Mouse (Mus musculus) adrenal gland, postnatal 10 days (tissue): ENCODE results near the gene Carmil3. TPM values are rescaled to one million over a fixed set of nuclear protein-coding genes. Genes with fewer than 3 reads are reported as not detected.

Experiments
- DNase-seq: peaks from one replicate; pipeline ENCODE4 v3.0.0; 2021; ENCODE audit warnings: mixed read lengths
- total RNA-seq, 2 experiments: library from RNA; stranded (reverse); gene quantifications; 2 replicates each; pipeline ENCODE4 v1.2.3; 2021

The Carmil3 gene
- total RNA-seq, 2 experiments from 2014 or later: 5.3 to 8.5 TPM

GRCm38 (mm10) chr14:55495509-55496240, 5.2 kb downstream of the Carmil3 start:
- no peak for DNase-seq

DNA sequence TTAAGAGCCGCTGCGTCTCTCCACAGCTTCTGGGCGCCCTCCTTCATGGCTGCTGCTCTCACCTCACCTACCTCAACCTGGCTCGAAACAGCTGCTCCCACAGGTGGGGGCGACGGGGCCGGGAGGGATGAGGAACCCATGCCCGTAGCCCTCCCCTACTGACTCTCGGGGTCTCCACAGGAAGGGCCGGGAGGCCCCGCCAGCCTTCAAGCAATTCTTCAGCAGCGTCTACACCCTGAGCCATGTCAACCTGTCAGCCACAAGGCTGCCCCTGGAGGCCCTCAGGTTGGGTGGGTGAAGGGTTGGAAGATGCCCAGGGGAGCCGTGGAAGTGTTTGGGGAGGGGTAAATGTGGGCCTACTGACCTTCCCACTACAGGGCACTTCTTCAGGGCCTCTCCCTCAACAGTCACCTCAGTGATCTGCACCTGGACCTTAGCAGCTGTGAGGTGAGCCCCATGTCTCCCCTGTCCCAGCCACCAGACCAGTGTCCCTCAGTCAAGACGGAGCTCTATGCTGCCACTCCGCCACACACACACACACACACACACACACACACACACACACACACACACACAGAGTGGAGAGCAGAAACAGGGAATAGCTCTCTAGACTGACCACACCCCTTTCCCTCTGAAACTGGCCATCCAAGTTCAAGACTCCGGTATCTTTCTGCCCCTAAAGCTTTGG, 6.5 kb downstream of the Carmil3 start:
- no peak for DNase-seq

DNA sequence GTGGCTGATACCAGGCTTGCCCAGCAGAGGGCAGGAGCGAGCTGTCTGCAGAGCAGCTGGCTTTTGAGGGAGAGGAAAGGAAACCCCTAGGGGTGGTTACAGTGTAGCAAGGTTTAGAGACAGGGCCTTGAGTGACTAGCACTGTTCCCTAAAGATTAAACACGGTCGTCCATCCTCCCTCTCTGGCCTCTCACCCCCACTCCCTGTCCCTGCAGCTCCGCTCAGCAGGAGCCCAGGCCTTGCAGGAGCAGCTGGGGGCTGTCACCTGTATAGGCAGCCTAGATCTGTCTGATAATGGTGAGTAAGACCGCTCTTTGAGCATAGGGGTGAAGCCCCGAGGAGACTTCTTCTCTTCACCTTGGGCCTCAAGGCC, 7.0 kb downstream of the Carmil3 start:
- peak; percentile 94 for DNase-seq

GRCm38 (mm10) chr14:55505612-55506011, 15.2 kb downstream of the Carmil3 start:
- no peak for DNase-seq

DNA sequence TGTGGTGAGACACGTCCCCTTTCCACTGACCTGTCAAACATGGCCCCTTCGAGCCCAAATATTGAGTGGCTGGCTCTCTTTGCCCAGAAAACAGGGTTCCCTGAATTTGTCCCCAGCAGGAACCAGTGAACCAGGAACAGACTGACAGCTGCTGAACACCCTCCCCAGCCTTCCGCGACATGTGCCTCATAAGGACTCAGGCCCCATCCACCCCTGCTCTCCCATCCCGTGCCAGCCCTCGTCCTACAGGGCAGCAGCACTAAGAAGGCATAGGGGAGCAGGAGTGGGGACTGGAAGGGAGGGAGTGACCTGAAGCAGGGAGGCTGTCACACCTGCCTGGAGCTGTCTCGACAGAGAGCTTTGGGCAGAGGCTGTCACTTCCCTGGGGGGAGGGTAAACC, 17.4 kb downstream of the Carmil3 start:
- no peak for DNase-seq

- DNase-seq: no peak
These were observed 19.1 kb downstream of the Carmil3 start for GRCm38 (mm10) chr14:55509540-55509939.

GRCm38 (mm10) chr14:55510125-55510731, 19.8 kb downstream of the Carmil3 start, which contains the start of gene Cpne6:
Gene Cpne6, plus strand, starts transcription at chr14:55510445.
- no peak for DNase-seq

DNA sequence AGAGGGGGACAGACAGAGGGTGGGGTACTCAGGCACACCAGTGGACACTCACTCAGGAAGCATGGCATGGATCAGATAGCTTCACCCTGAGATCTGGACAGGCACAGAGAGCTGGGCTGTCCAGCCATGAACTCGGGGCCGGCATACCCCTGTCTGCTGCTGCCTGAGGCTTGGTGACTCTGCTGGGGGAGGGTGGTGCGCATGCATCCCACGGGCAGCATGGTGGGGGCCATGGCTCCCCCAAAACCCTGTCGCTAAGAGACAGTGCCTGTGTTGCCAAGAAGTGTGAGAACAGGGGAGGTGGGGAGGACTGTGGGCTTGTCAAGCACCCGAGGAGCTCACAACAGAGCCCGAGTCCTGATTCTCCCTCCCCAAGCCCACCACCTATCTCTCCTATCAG, 20.6 kb downstream of the Carmil3 start:
- no peak for DNase-seq

DNA sequence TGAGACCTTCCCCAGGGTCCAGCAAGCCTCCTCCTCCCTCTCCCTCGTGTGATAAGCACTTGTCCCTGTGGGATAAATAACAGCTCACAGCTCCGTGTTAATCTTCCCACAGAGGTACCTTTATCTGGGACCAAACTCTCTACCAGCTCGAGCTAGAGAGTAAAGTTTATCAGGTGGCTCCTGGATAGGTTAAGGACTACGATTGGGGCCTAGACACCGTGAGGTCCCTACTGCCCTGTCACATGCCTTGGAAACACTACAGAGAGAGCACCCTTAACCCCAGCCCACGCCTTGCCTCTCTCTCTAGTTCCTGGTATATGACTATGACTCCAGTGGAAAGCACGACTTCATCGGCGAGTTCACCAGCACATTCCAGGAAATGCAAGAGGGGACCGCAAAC, 23.5 kb downstream of the Carmil3 start:
- DNase-seq: no peak

DNA sequence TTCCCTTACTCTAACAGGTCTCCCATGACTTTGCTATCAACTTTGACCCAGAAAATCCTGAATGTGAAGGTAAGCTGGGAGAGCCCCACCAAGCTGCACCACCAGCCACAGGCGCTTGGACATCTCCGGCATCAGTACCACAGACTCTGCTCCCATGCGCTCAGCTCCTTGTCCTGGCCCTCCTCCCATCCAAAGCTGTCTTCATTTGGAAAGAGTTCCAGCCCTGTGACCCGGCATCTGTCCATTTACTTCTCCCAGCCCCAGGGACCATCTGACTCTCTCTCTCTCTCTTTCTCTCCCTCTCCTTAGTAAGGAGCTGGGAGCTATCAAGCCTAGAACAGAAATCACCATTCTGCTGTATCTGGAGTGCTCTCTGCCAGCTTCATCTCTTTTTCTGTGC, 25.4 kb downstream of the Carmil3 start:
- no peak for DNase-seq

- no peak for DNase-seq
These were observed 28.4 kb downstream of the Carmil3 start for GRCm38 (mm10) chr14:55518897-55519296.

GRCm38 (mm10) chr14:55519604-55520003, 29.2 kb downstream of the Carmil3 start:
- no peak for DNase-seq

DNA sequence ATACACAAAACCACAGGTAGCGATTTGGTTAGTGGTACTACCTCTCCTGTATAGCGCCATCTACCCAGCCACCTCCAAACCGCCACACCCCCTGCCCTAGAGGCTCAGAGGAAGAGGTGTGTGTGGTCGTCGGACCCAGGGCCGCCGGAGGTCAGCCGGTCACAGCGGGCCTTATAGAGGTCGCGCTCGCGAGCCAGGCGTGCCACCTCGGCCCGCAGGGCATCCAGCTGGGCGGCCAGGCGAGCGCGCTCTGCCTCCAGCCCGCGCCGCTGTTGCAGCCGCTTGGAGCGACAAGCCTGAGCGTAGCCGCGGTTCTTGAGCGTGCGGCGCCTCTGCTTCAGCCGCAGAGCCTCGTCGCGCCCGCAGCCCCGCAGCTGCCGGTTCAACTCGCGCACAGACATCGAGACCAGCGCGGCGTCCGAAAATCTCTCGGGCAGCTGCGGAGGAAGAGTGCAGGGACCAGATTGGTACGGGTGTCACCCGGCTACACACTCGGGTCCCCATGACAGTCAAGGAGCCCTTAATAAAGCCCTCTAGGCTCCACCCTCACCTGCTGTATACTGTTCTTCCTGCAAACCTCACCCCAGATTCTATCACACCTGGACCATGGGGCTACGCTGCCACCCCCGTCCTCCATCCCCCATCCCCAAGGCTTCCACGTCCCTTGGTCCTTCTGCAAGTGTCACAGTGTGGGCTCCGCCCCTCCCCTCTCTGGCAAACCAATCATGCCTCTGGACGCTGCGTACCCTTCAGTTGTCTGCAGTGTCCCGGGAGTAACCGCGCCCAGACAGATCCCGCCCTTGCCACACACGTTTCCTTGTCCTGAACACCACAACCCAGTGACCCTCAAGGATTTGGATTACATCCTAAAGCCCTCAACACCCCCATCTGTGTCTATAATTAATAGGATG, 30.3 kb downstream of the Carmil3 start:
- peak; percentile 37 for DNase-seq

- DNase-seq: no peak
These were observed 33.6 kb downstream of the Carmil3 start for GRCm38 (mm10) chr14:55524062-55524461.

DNA sequence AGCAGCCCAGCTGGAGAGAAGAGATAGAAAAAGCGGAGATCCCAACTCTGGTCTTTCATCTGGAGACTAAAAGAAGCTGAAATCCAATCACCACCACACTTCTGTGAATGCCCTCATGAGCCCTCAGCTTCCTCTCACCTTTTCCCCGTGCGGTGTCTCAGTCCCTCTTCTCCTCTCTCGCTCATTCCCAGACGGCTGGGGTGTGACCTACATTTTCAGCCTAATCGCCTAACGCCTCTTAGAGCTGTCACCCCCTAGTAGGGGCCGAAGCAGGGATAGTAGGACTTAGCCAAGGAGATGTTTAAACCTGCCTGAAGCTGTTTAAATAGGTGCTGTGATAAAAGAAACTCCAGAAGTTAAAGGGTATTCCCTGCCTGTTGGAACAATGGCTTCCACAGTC, 34.3 kb downstream of the Carmil3 start, which contains the start of gene Nrl:
Gene Nrl, minus strand, starts transcription at position 197 of the 400 bp plus-strand sequence.
- no peak for DNase-seq

DNA sequence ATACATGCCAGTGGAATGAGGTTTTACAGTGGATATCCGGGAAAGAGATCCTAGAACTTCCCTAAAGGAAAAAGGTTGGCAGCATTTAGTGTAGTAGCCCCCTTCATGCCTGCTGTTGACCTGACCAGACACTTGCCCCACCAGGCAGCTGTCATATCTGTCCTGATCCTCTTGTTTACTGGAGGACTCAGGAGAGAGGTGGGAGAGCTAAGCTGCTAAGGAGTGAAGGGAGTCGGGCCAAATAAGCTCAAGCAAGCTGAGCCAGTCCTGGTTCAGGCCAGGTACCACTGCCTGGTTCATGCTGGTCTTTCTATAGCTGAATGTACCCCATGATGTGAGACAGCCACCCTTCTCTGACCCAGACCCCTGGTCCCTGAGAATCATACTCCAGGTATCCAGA, 36.2 kb downstream of the Carmil3 start:
- no peak for DNase-seq

- peak; percentile 30 for DNase-seq
These were observed 37.5 kb downstream of the Carmil3 start for GRCm38 (mm10) chr14:55527940-55528339.

DNA sequence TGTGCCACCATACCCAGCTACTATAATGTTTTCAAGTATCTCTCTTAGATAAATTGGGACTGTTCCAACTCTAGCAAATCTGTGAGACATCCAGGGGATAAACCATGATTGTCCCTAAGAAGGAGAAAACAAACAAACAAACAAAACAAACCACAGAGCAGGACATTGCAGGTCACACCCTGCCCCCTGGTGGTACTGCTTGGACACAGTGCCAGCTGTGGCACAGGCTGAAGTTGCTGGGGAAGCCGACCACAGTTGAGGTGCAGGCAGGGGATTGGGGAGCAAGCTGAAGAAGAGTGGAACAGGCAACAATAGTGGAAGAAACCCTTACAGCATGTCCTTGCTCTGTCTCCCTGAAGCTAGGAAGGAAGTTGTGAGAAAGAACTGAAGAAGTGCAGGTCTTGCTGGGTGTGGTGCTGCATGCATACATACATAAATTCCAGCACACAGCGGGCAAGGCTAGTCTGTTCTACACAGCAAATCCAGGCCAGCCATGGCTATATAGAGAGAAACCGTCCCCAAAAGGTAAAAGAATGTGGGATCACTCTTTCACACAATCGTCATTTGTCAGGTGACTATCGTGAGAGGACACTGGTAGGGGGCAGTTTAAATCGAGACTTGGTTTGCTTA, 45.8 kb downstream of the Carmil3 start:
- DNase-seq: peak; percentile 73

- peak; percentile 92 for DNase-seq
These were observed 49.8 kb downstream of the Carmil3 start, which contains the start of gene Pck2 for GRCm38 (mm10) chr14:55540067-55540786. Gene Pck2, plus strand, starts transcription at chr14:55540266.

GRCm38 (mm10) chr14:55540787-55541321, 50.4 kb downstream of the Carmil3 start:
- DNase-seq: peak; percentile 92

GRCm38 (mm10) chr14:55542268-55542667, 51.8 kb downstream of the Carmil3 start:
- no peak for DNase-seq
